Mouse (Mus musculus): ENCODE measurements at regions not wholly inside any gene's neighbourhood (a gene's known extent, or its start where the extent isn't known, plus 50 kb on each side); places are given as distances from the start of the nearest gene placed in this dataset.
A peak's percentile ranks its signal among the peaks of the same experiment; 100 is the strongest.

- H3K4me1 ChIP-seq (replicated peaks): peaks cover 17% of the 10 kb centered on the region
- peaks cover 73% of the 10 kb centered on the region for H3K27me3 ChIP-seq (replicated peaks)
- H3K4me2 ChIP-seq (replicated peaks): no peak overlapping the region
- H3K9me3 ChIP-seq: no peaks in the 10 kb centered on the region
- 3% methylated on average over 14 of the region's 14 CpGs for WGBS
- no peak overlapping the region for H3K9ac ChIP-seq
- no peak overlapping the region for H3K27ac ChIP-seq
- H3K36me3 ChIP-seq: no peaks in the 10 kb centered on the region
- H3K4me3 ChIP-seq (replicated peaks): no peak overlapping the region
- ATAC-seq: no peak
Measured at GRCm38 (mm10) chr3:17790331-17790730, 157.9 kb upstream of the Cypt12 start.

- H3K4me1 ChIP-seq (replicated peaks): peaks cover 17% of the 10 kb centered on the region
- H3K27me3 ChIP-seq (replicated peaks): peaks cover 74% of the 10 kb centered on the region
- no peaks in the 10 kb centered on the region for H3K36me3 ChIP-seq
- 7% methylated on average over 12 of the region's 12 CpGs for WGBS
- no peak overlapping the region for H3K4me2 ChIP-seq (replicated peaks)
- no peak for ATAC-seq
- no peak overlapping the region for H3K9ac ChIP-seq
- no peak overlapping the region for H3K4me3 ChIP-seq (replicated peaks)
- H3K27ac ChIP-seq: no peak overlapping the region
- no peaks in the 10 kb centered on the region for H3K9me3 ChIP-seq
Measured at GRCm38 (mm10) chr3:17790816-17791215, 157.4 kb upstream of the Cypt12 start.

- Histone ChIP-seq H3K4me2 (replicated peaks) (no peak overlapping the region), H3K36me3 (no peaks in the 10 kb centered on the region), H3K9ac (no peak overlapping the region), H3K4me3 (replicated peaks) (no peak overlapping the region), H3K27me3 (replicated peaks) (peaks cover 72% of the 10 kb centered on the region), H3K9me3 (no peaks in the 10 kb centered on the region), H3K27ac (no peak overlapping the region), H3K4me1 (replicated peaks) (peaks cover 9% of the 10 kb centered on the region)
- 24% methylated on average over 8 of the region's 8 CpGs for WGBS
- no peak for ATAC-seq
Measured at GRCm38 (mm10) chr3:17791381-17792320, 156.6 kb upstream of the Cypt12 start.

- H3K36me3 ChIP-seq: no peaks in the 10 kb centered on the region
- H3K9me3 ChIP-seq: no peaks in the 10 kb centered on the region
- ATAC-seq: no peak
- H3K27ac ChIP-seq: no peak overlapping the region
- no peak overlapping the region for H3K4me2 ChIP-seq (replicated peaks)
- peaks cover 68% of the 10 kb centered on the region for H3K27me3 ChIP-seq (replicated peaks)
- H3K4me3 ChIP-seq (replicated peaks): no peak overlapping the region
- WGBS: 36% methylated on average over 2 of the region's 2 CpGs
- H3K9ac ChIP-seq: no peak overlapping the region
- H3K4me1 ChIP-seq (replicated peaks): peaks cover 6% of the 10 kb centered on the region; the same call in 1 of the 2 replicates
Measured at GRCm38 (mm10) chr3:17792537-17793039, 155.6 kb upstream of the Cypt12 start.

GRCm38 (mm10) chr3:17793646-17794250 lies 154.5 kb upstream of the Cypt12 start:
- under 1% methylated on average over 24 of the region's 24 CpGs for WGBS
- ATAC-seq: no peak
- H3K4me1 ChIP-seq (replicated peaks): peaks cover 6% of the 10 kb centered on the region; the same call in 1 of the 2 replicates
- no peaks in the 10 kb centered on the region for H3K36me3 ChIP-seq
- H3K4me2 ChIP-seq (replicated peaks): peak overlapping the region; percentile 50
- H3K27me3 ChIP-seq (replicated peaks): peaks cover 56% of the 10 kb centered on the region
- no peak overlapping the region for H3K9ac ChIP-seq
- H3K9me3 ChIP-seq: no peaks in the 10 kb centered on the region
- peak overlapping the region; percentile 23 for H3K4me3 ChIP-seq (replicated peaks)
- H3K27ac ChIP-seq: no peak overlapping the region

GRCm38 (mm10) chr3:17794251-17795061 lies 153.8 kb upstream of the Cypt12 start:
- peak overlapping the region; percentile 23 for H3K4me3 ChIP-seq (replicated peaks)
- ATAC-seq: no peak
- peak overlapping the region; percentile 50 for H3K4me2 ChIP-seq (replicated peaks)
- WGBS: under 1% methylated on average over 46 of the region's 46 CpGs
- peaks cover 6% of the 10 kb centered on the region; the same call in 1 of the 2 replicates for H3K4me1 ChIP-seq (replicated peaks)
- peaks cover 55% of the 10 kb centered on the region for H3K27me3 ChIP-seq (replicated peaks)
- H3K9me3 ChIP-seq: no peaks in the 10 kb centered on the region
- H3K36me3 ChIP-seq: no peaks in the 10 kb centered on the region
- no peak overlapping the region for H3K27ac ChIP-seq
- H3K9ac ChIP-seq: no peak overlapping the region

GRCm38 (mm10) chr3:17795271-17796260 lies 152.6 kb upstream of the Cypt12 start:
- no peak for ATAC-seq
- Histone ChIP-seq H3K27ac (no peak overlapping the region), H3K4me3 (replicated peaks) (no peak overlapping the region), H3K9me3 (no peaks in the 10 kb centered on the region), H3K27me3 (replicated peaks) (peaks cover 51% of the 10 kb centered on the region), H3K4me2 (replicated peaks) (no peak overlapping the region), H3K36me3 (no peaks in the 10 kb centered on the region), H3K9ac (no peak overlapping the region), H3K4me1 (replicated peaks) (peaks cover 6% of the 10 kb centered on the region; the same call in 1 of the 2 replicates)
- 8% methylated on average over 24 of the region's 24 CpGs for WGBS

GRCm38 (mm10) chr3:17796766-17797165 lies 151.4 kb upstream of the Cypt12 start:
- Histone ChIP-seq H3K4me1 (replicated peaks) (peaks cover 6% of the 10 kb centered on the region; the same call in 1 of the 2 replicates), H3K36me3 (no peaks in the 10 kb centered on the region), H3K4me3 (replicated peaks) (no peak overlapping the region), H3K4me2 (replicated peaks) (no peak overlapping the region), H3K27me3 (replicated peaks) (peaks cover 41% of the 10 kb centered on the region), H3K9ac (no peak overlapping the region), H3K9me3 (no peaks in the 10 kb centered on the region), H3K27ac (no peak overlapping the region)
- 34% methylated on average over 3 of the region's 3 CpGs for WGBS
- ATAC-seq: no peak

GRCm38 (mm10) chr3:17798399-17798798 lies 149.8 kb upstream of the Cypt12 start:
- Histone ChIP-seq H3K27me3 (replicated peaks) (peaks cover 34% of the 10 kb centered on the region), H3K4me1 (replicated peaks) (peaks cover 6% of the 10 kb centered on the region; the same call in 1 of the 2 replicates), H3K27ac (no peak overlapping the region), H3K9me3 (no peaks in the 10 kb centered on the region), H3K4me2 (replicated peaks) (no peak overlapping the region), H3K9ac (no peak overlapping the region), H3K4me3 (replicated peaks) (no peak overlapping the region), H3K36me3 (no peaks in the 10 kb centered on the region)
- no peak for ATAC-seq
- 7% methylated on average over 12 of the region's 12 CpGs for WGBS

GRCm38 (mm10) chr3:17799120-17799519 lies 149.1 kb upstream of the Cypt12 start:
- Histone ChIP-seq H3K4me2 (replicated peaks) (no peak overlapping the region), H3K4me3 (replicated peaks) (no peak overlapping the region), H3K9ac (no peak overlapping the region), H3K9me3 (no peaks in the 10 kb centered on the region), H3K27me3 (replicated peaks) (peaks cover 26% of the 10 kb centered on the region), H3K36me3 (no peaks in the 10 kb centered on the region), H3K27ac (no peak overlapping the region), H3K4me1 (replicated peaks) (peaks cover 6% of the 10 kb centered on the region; the same call in 1 of the 2 replicates)
- 51% methylated on average over 6 of the region's 6 CpGs for WGBS
- ATAC-seq: no peak

- no peak overlapping the region for H3K4me3 ChIP-seq (replicated peaks)
- H3K27ac ChIP-seq: no peak overlapping the region
- 69% methylated on average over 2 of the region's 2 CpGs for WGBS
- no peaks in the 10 kb centered on the region for H3K36me3 ChIP-seq
- H3K9me3 ChIP-seq: no peaks in the 10 kb centered on the region
- ATAC-seq: no peak
- peaks cover 10% of the 10 kb centered on the region for H3K27me3 ChIP-seq (replicated peaks)
- H3K9ac ChIP-seq: no peak overlapping the region
- no peak overlapping the region for H3K4me2 ChIP-seq (replicated peaks)
- H3K4me1 ChIP-seq (replicated peaks): no peaks in the 10 kb centered on the region
Measured at GRCm38 (mm10) chr3:17800810-17801209, 147.4 kb upstream of the Cypt12 start.
